Mouse (Mus musculus): ENCODE measurements around the gene Raet1e.
A peak's percentile ranks its signal among the peaks of the same experiment; 100 is the strongest.
"Not testable (repeated sequence)": the region's sequence is repeated elsewhere in the genome, so short reads cannot be mapped to it uniquely, and the experiment has no call there.

Raet1e gene

DNA sequence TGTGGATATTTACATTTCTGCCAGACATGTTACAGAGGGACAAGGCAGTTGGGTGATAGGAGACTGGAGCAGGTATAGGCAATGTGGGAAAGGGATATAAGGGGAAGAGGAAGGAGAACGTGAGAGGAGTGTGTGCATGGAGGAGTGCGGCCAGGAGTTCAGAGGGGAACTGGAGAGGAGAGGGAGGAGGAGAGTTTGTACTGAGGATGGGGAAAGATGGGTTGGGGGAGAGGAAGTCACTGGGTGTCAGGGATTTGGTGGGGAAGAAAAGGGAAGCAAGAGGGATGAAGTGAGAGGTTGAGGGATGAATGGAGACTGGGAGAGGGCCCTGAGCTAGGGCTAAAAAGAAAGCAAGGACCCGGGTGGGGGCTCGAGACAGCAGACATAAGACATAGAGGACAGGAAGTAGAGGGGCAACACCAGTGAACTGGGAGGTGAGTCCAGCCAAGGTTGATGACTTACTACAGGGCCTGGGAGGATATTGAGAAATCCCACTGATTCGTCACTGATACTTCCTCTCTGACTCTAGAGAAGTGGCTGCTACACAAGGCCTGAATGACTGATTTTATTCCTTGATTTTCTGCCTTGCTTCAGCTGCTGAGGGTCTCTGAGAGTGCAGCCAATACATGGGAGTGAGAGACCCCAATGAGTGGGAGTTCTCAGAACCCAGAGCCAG is 7.1 kb downstream of the Raet1e start:
- DNase-seq (ENCODE audit: low spot score), result not testable (repeated sequence)

GRCm38 (mm10) chr10:22166025-22166424 is 7.7 kb downstream of the Raet1e start:
- not testable (repeated sequence) for DNase-seq (ENCODE audit: low spot score)

DNA sequence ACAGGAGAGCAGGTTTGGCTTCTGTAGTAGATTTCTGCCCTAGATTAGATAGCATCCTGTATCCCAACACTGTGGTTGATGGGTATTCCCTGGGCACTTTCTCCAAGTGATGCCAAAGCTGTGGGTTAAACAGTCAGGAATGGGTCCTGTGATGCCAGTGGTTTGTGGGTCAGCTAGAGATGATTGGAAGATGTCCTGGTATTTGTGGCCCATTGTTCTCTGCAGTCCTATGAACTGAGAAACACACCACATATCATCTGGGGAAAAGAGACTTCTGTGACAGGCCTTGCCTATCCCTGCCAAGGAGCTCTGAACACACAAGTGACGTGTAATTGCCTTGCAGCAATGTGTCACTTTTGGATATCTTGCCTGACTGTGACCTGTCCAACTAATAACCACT is 8.7 kb downstream of the Raet1e start:
- not testable (repeated sequence) for DNase-seq (ENCODE audit: low spot score)

DNA sequence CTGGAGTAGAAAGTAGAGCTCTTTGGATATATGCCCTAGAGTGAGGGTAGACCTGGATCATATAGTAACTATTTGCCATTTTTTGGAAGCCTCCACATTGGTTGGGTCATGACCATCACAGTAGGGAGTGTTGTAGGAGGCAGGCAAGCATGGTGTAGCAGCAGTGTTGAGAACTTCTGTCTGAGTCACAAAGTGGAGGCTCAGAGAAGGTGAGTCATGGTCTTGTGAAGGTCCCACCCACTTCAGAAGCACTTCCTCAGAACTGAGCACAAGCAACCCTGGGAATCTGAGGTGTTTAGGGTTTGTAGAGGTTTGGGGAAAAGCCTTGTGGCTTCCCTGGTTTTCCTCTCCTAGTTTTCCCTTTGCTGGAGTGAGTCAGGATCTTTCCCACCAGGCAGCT is 10.7 kb downstream of the Raet1e start:
- not testable (repeated sequence) for DNase-seq (ENCODE audit: low spot score)

DNA sequence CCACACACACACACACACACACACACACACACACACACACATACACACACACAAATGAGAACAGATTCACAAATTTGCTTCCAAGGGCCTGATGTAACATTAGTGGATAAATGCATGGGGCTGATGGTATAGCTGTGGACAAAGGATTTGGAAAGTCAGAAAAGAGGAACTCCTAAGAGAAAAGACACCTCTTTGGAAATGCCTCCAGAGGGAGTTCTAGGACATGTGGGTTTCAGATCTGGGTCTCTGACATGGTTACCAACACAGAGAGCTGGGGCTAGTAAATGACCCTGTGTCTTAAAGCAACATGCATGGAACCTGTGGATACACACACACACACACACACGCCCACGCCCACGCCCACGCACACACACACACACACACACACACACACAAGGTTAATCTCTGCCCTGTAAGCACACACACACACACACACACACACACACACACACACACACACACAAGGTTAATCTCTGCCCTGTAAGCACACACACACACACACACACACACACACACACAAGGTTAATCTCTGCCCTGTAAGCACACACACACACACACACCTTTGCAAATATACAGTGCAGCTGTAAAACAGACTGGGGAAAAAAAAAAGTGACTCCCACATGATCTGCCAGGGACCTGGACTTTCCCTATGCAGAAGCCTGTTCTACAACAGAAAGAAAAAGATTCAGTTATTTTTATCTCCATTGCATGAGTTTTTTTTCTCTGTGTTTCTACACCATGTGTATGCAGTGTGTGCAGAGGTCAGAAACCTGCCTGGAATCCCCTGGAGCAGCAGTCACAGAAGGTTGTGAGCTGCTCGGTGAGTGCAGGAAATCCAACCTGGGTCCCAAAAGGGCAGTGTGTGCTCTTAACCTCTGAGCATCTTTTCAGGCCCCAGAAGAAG is 14.3 kb downstream of the Raet1e start:
- not testable (repeated sequence) for DNase-seq (ENCODE audit: low spot score)

DNA sequence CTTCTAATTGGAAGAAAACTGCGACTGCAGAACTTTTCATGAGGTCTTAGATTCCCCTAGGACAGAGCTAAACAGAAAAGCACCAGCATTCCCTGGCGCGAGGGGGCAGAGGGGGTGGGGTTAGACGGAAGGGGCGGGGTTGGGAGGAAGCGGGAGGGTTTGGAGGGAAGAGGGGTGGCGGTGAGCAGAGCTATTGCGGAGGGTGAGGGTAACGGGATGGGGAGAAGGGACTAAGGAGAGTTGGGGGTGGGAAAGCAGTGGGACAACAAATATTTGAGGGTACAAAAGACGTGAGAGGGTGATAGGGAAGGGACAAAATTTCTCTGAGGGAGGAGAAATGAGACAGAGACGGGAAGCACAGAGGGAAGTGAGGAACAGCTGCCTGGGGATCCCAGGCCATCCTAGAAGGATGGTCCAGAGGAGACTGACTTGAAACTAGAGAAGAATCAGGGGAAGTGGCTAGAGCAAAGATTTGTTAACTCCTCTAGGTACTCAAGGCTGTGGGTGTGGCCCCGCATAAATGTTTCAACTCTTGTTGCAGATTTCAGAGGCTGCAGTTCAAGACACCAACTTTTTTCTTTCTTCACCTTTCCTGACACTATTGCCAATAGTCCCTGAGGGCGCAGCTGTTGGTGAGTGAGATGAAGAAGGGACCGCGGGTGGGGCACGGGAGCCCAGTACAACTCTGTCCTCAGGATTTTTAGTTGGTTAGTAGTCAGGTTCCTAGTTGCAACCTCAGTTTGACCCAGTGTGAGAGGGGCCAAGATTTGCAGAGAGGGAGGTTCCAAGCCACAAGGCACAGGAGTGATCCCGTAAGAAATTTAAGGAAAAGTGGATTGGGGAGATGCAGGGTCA is 15.2 kb downstream of the Raet1e start:
- not testable (repeated sequence) for DNase-seq (ENCODE audit: low spot score)

DNA sequence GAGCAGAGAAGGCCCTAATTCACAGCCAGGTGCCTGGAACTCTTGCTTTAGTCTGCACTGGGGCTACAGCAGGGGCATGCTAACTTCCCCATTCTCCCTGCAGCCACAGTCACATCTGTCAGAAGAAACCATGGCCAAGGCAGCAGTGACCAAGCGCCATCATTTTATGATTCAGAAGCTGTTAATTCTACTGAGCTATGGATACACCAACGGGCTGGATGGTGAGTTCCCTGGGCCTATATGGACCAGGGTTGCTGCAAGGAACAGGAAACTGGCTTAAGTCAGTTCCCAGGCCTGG is 15.8 kb downstream of the Raet1e start:
- not testable (repeated sequence) for DNase-seq (ENCODE audit: low spot score)

DNA sequence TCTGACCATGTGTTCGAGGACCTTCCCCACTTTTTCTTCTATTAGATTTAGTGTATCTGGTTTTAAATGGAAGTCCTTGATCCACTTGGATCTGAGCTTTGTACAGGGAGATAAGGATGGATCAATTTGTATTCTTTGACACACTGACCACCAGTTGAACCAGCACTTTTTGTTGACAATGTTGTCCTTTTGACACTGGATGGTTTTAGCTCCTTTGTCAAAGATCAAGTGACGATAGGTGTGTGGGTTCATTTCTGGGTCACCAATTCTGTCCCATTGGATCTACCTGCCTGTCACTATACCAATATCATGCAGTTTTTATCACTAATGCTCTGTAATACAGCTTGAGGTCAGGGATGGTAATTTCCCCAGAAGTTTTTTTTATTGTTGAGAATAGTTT is 18.1 kb downstream of the Raet1e start:
- DNase-seq (ENCODE audit: low spot score), result not testable (repeated sequence)

- DNase-seq (ENCODE audit: low spot score), result peak; percentile 30
Measured at GRCm38 (mm10) chr10:22191035-22191434, 32.7 kb downstream of the Raet1e start.

DNA sequence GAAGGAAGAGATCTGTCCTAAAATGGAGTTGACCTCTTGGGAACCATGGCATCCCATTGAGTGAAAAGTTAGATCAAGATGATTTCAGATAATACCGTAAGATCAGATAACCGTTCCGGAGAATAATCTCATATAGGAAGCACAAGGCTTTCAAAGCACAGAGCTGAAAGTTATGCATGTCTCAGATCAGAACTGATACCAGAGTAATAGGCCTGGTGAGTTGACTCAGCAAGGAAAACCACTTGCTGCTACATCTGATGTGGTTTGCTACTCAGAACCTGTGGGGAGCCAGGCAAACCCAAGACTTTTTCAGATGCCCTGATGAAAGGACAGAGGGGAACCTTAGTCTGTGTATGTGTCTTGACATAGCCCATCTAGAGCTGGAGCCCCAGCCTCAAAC is 43.0 kb downstream of the Raet1e start:
- not testable (repeated sequence) for DNase-seq (ENCODE audit: low spot score)

DNA sequence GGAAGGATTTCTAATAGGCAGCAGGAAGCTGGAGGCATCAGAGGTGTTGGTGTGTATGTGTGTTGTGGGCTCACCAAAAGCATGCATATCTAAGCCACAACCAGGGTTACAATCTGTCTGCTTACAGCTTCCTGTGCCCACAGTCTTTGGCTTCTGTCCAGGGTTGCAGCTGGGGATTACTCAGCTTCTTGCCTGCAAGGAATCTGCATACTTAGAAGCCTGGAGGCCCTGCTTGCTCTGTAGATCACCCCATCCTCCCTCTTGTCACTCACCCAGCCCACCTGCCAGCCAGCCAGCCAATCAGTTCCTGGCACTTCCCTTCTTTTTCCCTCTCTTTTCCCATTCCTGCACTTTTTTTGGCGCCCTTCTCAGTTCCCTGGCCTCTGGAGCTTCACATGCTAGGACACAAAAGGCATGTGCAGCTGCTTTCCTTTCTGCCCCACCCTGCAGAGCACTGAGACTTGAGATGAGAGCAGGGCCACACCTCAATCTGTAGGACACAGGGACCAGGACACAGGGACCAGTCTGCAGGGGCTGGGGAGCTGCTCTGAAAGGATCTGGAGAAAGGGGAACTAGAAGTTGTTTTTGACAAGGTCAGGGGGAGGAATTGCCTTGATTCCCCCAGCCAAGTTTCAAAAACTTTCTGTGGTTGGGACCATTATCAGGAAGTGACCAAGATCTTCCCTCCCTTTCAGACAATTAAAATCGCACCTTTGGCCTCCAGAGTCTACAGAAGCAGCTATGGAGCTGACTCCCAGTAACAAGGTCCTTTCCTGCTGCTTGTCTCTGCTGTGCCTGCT is 44.6 kb downstream of the Raet1e start:
- not testable (repeated sequence) for DNase-seq (ENCODE audit: low spot score)

GRCm38 (mm10) chr10:22206443-22206842 is 48.1 kb downstream of the Raet1e start:
- not testable (repeated sequence) for DNase-seq (ENCODE audit: low spot score)

DNA sequence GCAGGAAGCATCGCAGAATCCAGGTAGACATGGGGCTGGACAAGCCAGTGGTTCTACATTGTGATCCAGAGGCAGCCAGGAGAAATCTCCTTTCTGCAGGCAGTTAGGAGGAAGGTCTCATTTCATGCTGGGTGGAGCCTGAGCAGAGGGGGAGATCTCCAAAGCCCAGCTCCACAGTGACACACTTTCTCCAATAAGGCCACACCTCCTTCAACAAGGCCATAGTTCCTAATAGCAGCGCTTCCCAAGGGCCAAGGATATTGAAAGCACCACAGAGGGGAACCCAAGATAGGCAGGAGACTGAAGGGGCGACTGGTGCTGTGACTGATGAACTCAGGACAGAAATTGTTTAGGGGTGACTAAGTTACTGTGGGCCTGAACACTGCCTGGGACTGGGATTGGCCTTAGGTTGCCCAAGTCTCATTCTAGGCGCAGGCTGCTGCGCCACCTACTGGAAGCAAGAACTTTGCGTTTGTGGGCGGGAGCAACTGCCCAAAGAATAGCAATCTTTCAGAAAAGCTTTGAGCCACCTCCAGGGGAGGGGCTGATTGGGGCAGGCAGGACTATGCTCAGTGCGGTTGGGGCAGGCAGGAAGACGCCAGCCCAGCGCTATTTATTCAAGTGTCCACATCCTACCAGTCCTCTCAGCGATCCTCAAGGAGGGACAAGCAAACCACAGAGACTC is 53.8 kb downstream of the Raet1e start:
- DNase-seq (ENCODE audit: low spot score), result peak; percentile 50

DNA sequence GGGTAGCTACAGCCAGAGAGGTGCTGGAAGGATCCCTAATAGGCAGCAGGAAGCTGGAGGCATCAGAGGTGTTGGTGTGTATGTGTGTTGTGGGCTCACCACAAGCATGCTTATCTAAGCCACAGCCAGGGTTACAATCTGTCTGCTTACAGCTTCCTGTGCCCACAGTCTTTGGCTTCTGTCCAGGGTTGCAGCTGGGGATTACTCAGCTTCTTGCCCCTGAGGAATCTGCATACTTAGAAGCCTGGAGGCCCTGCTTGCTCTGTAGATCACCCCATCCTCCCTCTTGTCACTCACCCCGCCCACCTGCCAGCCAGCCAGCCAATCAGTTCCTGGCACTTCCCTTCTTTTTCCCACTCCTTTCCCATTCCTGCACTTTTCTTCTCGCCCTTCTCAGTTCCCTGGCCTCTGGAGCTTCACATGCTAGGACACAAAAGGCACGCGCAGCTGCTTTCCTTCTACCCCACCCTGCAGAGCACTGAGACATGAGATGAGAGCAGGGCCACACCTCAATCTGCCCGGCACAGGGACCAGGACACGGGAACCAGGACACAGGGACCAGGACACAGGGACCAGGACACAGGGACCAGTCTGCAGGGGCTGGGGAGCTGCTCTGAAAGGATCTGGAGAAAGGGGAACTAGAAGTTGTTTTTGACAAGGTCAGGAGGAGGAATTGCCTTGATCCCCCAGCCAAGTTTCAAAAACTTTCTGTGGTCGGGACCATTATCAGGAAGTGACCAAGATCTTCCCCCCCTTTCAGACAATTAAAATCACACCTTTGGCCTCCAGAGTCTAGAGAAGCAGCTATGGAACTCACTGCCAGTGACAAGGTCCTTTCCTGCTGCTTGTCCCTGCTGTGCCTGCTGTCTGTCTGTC is 65.3 kb downstream of the Raet1e start:
- not testable (repeated sequence) for DNase-seq (ENCODE audit: low spot score)

- no peak for DNase-seq (ENCODE audit: low spot score)
Measured at GRCm38 (mm10) chr10:22265060-22265459, 106.7 kb downstream of the Raet1e start.

- DNase-seq (ENCODE audit: low spot score), result not testable (repeated sequence)
Measured at GRCm38 (mm10) chr10:22270879-22271786, 112.8 kb downstream of the Raet1e start.

DNA sequence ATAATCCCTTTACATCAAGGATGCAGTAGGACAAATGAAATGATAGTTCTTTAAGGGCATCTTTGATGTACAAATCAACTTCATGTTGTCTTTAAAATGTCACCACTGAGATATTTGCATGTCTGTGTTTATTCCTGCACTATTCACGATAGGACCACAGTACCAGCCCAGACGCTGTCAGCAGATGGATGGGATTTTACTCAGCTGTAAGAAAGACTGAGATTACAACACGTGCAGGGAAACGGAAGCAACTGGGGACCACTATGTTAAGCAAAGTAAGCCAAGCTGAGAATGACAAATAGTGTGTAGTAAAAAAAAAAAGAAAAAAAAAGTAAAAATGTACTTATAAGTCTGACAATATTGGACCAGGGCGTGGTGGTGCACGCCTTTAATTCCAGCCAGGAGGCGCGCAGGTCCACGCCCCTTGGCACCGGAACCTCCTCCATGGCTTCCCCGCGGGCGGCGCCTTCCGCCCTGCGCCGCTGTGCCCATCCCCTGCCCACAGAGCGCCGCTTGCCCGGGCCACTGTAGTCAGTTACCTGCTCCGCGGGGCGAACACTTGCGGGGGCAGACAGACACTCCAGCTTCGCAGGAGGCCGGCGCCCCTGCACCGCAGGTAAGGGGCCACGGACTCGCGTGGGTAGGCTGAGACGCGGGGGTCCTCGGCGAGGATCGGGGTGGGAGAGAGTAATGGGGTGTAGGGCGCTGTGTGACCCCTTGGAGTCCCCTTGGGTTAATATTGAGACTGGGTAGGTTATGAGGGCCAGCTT is 114.7 kb downstream of the Raet1e start:
- DNase-seq (ENCODE audit: low spot score), result peak; percentile 40

DNA sequence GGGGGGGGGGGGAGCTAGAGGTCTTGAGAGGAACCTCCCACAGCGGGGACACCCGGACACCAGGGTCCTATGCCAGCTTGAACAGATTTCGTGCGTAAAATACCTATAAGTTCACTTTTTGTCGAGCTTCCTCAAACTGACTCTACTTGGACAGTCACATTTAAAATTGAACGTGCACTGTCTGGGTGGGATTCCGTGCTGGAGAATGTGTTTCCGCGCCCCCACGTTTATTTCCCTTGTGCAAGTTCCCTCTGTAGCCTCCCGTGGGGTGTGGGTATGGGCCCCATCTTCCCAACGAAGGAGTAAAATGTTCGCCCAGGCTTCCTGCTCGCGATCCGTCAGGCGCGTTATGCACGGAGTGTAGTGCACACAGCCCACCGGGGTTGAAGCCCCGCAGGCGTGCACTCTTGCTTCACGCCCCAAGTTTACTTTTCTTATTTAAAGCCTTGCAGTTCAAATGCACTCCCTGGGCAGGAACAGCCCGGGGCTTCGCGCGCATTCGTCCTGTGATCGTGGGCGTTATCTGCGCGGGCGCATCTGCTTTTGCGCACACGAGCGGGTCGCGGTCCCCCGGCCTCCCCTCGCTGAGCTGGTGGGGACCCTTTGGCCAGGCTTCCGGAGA is 115.4 kb downstream of the Raet1e start:
- DNase-seq (ENCODE audit: low spot score), result peak; percentile 27
